Mouse (Mus musculus) spleen, adult 2 months (tissue): ENCODE measurements around the gene Ctnna2. TPM values are rescaled to one million over a fixed set of nuclear protein-coding genes. Genes with fewer than 3 reads are reported as not detected.

ENCODE experiments used
- DNase-seq, 2 experiments: peaks; one replicate each; pipeline versions ENCODE4 v3.0.0 to v3.0.0-alpha.2; 2012 to 2021; ENCODE audit warnings: low spot score in 2 of 2, low read depth in 1 of 2
- H3K27ac ChIP-seq: fragments of 200-500 bp; 2 replicates; pipeline ENCODE4 v1.5.1; 2012; ENCODE audit warnings: low read length, inconsistent platforms; ENCODE audit not compliant: insufficient read depth
- H3K27me3 ChIP-seq: fragments of 200-500 bp; 2 replicates; pipeline ENCODE4 v1.6.1; 2012; ENCODE audit warnings: mild to moderate bottlenecking, moderate library complexity, low read length, inconsistent platforms; ENCODE audit not compliant: control insufficient read depth, insufficient read depth
- H3K36me3 ChIP-seq: fragments of 200-500 bp; 2 replicates; pipeline ENCODE4 v1.6.1; 2012; ENCODE audit warnings: mild to moderate bottlenecking, low read length, inconsistent platforms; ENCODE audit not compliant: control insufficient read depth, insufficient read depth
- H3K4me1 ChIP-seq: fragments of 200-500 bp; 2 replicates; pipeline ENCODE4 v1.6.1; 2011; ENCODE audit warnings: inconsistent platforms; ENCODE audit not compliant: control insufficient read depth, insufficient read depth, insufficient read length
- H3K4me3 ChIP-seq: fragments of 200-500 bp; 2 replicates; pipeline ENCODE4 v1.5.1; 2011; ENCODE audit warnings: mild to moderate bottlenecking, inconsistent platforms; ENCODE audit not compliant: insufficient read depth, insufficient read length; ENCODE audit errors: extremely low read depth
- CTCF ChIP-seq: fragments of 200-500 bp; IDR thresholded peaks from 2 replicates; pipeline ENCODE4 v1.5.1; 2011; ENCODE audit warnings: mild to moderate bottlenecking, inconsistent platforms; ENCODE audit not compliant: insufficient read depth, insufficient read length, insufficient replicate concordance; ENCODE audit errors: extremely low read depth
- POLR2A ChIP-seq: fragments of 200-500 bp; IDR thresholded peaks from 2 replicates; pipeline ENCODE4 v1.6.1; 2011; ENCODE audit warnings: low read depth, low read length, inconsistent platforms
- WGBS: fragments of 180-500 bp; shearing (Covaris S2); methylation state at CpG from one replicate; pipeline ENCODE4 v1.1.7; 2018; 5-methylcytosine and 5-hydroxymethylcytosine counted together
- polyA plus RNA-seq: library from polyadenylated mRNA; depleted of rRNA; stranded (reverse); fragments of >200 nt; gene quantifications from 2 replicates; pipeline ENCODE4 v1.2.3, GENCODE M21; 2012

Gene Ctnna2
- polyA plus RNA-seq, 1 experiment, result 0.05 TPM

GRCm38 (mm10) chr6:77556181-77556580, 423.3 kb downstream of the Ctnna2 start:
- Histone ChIP-seq H3K4me1 (no peaks in the 10 kb centered on the region), H3K27ac (no peak overlapping the region), H3K27me3 (no peaks in the 10 kb centered on the region), H3K36me3 (no peaks in the 10 kb centered on the region), H3K4me3 (no peak overlapping the region)
- DNase-seq, result no peak
- 68% methylated on average over 1 of the region's 1 CpGs for WGBS
- TF ChIP-seq CTCF (no peak), POLR2A (no peak)

- 81% methylated on average over 15 of the region's 15 CpGs for WGBS
- H3K4me3 ChIP-seq, result no peak overlapping the region
- no peak overlapping the region for H3K27ac ChIP-seq
- TF ChIP-seq POLR2A (no peak), CTCF (no peak)
- no peaks in the 10 kb centered on the region for H3K36me3 ChIP-seq
- H3K4me1 ChIP-seq, result no peaks in the 10 kb centered on the region
- no peak for DNase-seq
- no peaks in the 10 kb centered on the region for H3K27me3 ChIP-seq
Measured at GRCm38 (mm10) chr6:77537055-77537807, 442.3 kb downstream of the Ctnna2 start.

GRCm38 (mm10) chr6:77527636-77528035, 451.9 kb downstream of the Ctnna2 start:
- Histone ChIP-seq H3K27ac (no peak overlapping the region), H3K27me3 (no peaks in the 10 kb centered on the region), H3K36me3 (no peaks in the 10 kb centered on the region), H3K4me3 (no peak overlapping the region), H3K4me1 (no peaks in the 10 kb centered on the region)
- WGBS, result 74% methylated on average over 2 of the region's 2 CpGs
- no peak for DNase-seq
- TF ChIP-seq CTCF, result no peak
- TF ChIP-seq POLR2A, result no peak

DNA sequence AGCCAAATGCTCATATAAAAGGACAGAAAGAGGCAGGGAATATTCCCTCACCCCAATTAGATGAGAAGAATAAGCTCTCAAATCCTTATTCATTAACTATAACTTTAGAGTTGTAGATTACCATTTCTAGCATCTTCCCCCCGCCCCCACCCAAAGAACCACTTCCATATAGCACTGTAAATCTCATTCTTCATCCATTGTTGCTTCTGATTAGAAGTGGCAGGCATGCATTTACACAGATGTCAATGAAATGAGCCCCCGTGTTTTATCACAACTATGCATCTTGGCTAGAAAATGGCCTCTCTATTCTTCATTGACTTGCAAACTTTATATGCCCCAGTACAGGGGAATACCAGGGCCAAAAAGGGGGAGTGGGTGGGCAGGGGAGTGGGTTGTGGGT, 457.7 kb downstream of the Ctnna2 start:
- Histone ChIP-seq H3K27ac (no peak overlapping the region), H3K4me1 (no peaks in the 10 kb centered on the region), H3K27me3 (no peaks in the 10 kb centered on the region), H3K36me3 (no peaks in the 10 kb centered on the region), H3K4me3 (no peak overlapping the region)
- TF ChIP-seq POLR2A, result no peak
- TF ChIP-seq CTCF, result no peak
- 76% methylated on average over 2 of the region's 2 CpGs for WGBS
- no peak for DNase-seq

DNA sequence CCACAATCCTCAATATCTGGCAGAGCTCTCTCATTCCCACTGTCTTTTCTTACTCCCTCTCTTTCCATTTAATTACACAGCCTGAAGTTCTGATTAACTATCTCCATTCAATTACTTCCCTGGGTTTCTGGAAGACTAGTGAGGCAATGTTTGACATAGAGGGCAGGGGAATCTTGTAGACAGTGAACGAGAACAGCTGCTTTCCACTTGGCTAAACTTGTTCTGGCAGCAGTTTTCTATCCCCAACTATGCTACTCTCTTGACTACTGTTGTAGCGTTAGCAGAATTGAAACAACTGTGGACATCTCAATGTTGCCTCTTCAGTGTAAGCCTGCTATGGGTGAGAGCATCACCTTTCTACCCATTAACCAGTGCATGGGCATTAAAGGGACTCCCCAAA, 463.0 kb downstream of the Ctnna2 start:
- Histone ChIP-seq H3K27ac (no peak overlapping the region), H3K27me3 (no peaks in the 10 kb centered on the region), H3K4me3 (no peak overlapping the region), H3K4me1 (no peaks in the 10 kb centered on the region), H3K36me3 (no peaks in the 10 kb centered on the region)
- WGBS, result 79% methylated on average over 2 of the region's 2 CpGs
- DNase-seq, result no peak
- TF ChIP-seq CTCF (no peak), POLR2A (no peak)

GRCm38 (mm10) chr6:77511805-77512204, 467.7 kb downstream of the Ctnna2 start:
- TF ChIP-seq POLR2A (no peak), CTCF (no peak)
- no peaks in the 10 kb centered on the region for H3K4me1 ChIP-seq
- DNase-seq, result no peak
- no peaks in the 10 kb centered on the region for H3K27me3 ChIP-seq
- no peak overlapping the region for H3K27ac ChIP-seq
- H3K4me3 ChIP-seq, result no peak overlapping the region
- H3K36me3 ChIP-seq, result no peaks in the 10 kb centered on the region
- 34% methylated on average over 5 of the region's 5 CpGs for WGBS

DNA sequence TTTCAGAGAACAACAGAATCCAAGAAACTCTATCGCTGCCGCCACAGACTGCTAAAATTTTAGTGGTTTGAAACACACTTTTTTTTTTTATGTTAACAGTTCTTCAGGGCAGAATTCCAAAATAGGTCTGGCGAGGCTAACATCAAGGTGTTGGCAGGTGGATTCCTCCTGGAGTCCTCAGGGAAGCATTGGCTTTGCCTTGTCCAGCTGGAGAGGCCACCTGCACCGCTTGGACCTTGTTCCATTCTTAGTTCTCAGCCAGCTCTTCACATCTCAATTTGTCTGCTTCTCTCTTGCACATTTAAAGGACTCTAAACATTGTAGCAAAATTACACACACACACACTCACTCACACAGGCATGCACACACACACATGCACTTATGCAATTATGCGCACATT, 487.8 kb downstream of the Ctnna2 start:
- Histone ChIP-seq H3K27ac (no peak overlapping the region), H3K36me3 (no peaks in the 10 kb centered on the region), H3K27me3 (no peaks in the 10 kb centered on the region), H3K4me3 (no peak overlapping the region), H3K4me1 (no peaks in the 10 kb centered on the region)
- 85% methylated on average over 5 of the region's 5 CpGs for WGBS
- DNase-seq, result no peak
- TF ChIP-seq CTCF (no peak), POLR2A (no peak)
